Mouse (Mus musculus) cortical plate, adult 2 months (tissue): ENCODE data around the gene Chn2. TPM values are rescaled to one million over a fixed set of nuclear protein-coding genes. Genes with fewer than 3 reads are reported as not detected.

ENCODE experiments used
- H3K27ac ChIP-seq: fragments of 200-500 bp; 2 replicates; pipeline ENCODE4 v1.5.1; 2012; ENCODE audit warnings: low read length, control low read depth, inconsistent platforms; ENCODE audit not compliant: insufficient read depth
- H3K4me1 ChIP-seq: fragments of 200-500 bp; 2 replicates; pipeline ENCODE4 v1.6.1; 2011; ENCODE audit warnings: low read length; ENCODE audit not compliant: control insufficient read depth, insufficient read depth
- H3K4me3 ChIP-seq: fragments of 200-500 bp; 2 replicates; pipeline ENCODE4 v1.5.1; 2011; ENCODE audit warnings: mild to moderate bottlenecking, low read length, control low read depth; ENCODE audit not compliant: insufficient read depth
- CTCF ChIP-seq: fragments of 200-500 bp; IDR thresholded peaks from 2 replicates; pipeline ENCODE4 v1.5.1; 2011; ENCODE audit warnings: mild to moderate bottlenecking, control low read depth, low read length; ENCODE audit not compliant: insufficient read depth; ENCODE audit errors: extremely low read depth
- POLR2A ChIP-seq: fragments of 200-500 bp; IDR thresholded peaks from 2 replicates; pipeline ENCODE4 v1.6.1; 2011; ENCODE audit warnings: mild to moderate bottlenecking, low read length, control low read depth; ENCODE audit not compliant: insufficient read depth; ENCODE audit errors: extremely low read depth
- polyA plus RNA-seq: library from polyadenylated mRNA; depleted of rRNA; stranded (reverse); fragments of >200 nt; gene quantifications from 2 replicates; pipeline ENCODE4 v1.2.3, GENCODE M21; 2012

Gene Chn2
- polyA plus RNA-seq, 1 experiment, result 54.9 TPM

DNA sequence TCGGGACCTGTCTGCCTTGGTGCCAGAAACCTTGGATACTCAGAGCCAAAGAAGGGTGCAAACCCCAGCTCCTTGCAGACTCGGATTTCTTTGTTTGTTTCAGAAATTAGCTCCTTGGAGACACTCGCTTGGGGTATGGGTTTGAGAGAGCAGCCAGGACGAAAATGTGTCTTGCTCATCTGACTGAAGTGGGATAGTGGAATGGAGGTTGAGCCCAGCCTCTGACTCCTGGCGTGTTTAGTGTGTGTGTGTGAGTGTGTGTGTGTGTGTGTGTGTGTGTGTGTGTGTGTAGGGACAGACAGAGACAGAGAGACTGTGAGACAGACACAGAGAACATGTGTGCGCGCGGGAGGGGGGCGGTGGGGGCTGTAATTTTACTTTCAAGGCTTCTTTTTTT, 1.1 kb downstream of the Chn2 start:
- Histone ChIP-seq H3K4me1 (peaks cover 2% of the 10 kb centered on the region), H3K27ac (peak overlapping the region; percentile 27; the same call in 1 of the 2 replicates), H3K4me3 (peak overlapping the region; percentile 72)
- TF ChIP-seq POLR2A, result no peak
- no peak for TF ChIP-seq CTCF

DNA sequence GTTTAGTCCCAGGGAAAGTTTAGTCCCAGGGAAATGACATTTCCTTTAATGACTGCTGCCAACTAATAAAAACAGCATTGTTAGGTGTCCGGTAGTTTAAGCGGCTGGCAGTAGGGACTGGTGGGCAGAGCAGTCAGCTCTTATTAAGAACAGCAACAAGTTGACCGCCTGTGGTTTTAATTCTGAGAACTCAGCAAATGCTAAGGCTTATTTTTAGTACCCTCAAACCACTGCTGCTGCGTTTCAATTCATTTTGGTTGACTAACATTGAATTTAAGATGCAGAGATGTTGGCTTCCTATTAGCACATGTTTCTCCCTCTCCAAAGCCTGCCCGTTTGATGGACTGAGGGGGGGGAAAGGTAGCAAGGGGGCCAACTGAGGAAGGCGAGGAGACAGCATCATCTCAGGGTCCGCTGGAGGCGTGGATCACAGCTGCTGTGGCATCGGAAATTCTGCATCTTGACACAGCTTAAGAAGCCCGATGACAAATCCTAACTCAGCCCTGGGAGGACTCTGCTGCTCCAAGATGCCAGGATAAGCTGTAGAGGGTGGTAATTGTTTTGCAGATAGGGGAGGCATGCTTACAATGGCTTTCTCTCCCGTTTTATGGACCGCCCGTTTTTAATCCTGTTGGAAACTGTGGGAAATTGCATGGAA, 2.2 kb downstream of the Chn2 start:
- Histone ChIP-seq H3K27ac (no peak overlapping the region), H3K4me1 (peaks cover 2% of the 10 kb centered on the region), H3K4me3 (peak overlapping the region; percentile 72)
- TF ChIP-seq CTCF (no peak), POLR2A (no peak)

DNA sequence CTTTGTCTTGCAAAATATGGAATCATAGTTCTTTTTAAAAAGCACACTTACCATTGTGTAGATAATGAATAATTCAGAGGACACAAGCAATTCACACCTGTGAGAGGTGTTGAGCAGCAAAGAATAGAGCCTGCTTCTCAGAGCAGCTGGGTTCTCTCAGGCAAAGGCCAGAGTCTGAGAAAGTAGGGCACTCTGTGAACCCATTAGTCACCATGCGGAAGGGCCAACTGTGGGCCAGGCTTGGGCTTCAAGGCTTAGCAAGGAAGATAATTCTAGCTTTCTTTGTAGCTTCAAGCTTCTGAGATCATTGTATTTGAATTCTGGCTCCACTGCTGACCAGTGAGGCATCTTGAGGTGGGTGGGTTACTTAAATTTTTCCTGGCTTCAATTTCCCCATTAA, 2.8 kb downstream of the Chn2 start:
- H3K4me1 ChIP-seq, result peaks cover 2% of the 10 kb centered on the region
- H3K27ac ChIP-seq, result no peak overlapping the region
- TF ChIP-seq POLR2A, result no peak
- TF ChIP-seq CTCF, result no peak
- no peak overlapping the region; the same call in 1 of the 2 replicates for H3K4me3 ChIP-seq

DNA sequence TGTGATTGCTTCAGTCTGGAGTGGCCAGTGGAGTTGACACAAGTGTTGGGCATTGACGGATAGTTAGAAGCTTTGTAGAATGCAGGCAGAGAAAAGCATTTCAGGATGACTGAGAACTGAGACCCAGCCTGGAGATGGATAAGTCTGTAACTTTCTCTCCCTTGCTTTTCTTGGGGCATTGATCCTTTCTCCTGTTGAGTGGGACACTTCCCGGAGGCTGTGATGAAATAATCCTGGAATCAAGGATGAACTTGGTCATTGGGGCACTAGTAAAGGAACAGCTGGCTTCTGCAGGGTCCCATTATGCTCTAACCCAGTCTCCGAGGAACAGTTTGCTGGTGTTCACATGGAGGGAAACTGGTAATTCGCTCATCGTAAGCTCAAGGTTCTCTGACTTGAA, 4.2 kb downstream of the Chn2 start:
- H3K4me1 ChIP-seq, result peaks cover 2% of the 10 kb centered on the region
- no peak for TF ChIP-seq POLR2A
- H3K27ac ChIP-seq, result no peak overlapping the region
- no peak overlapping the region for H3K4me3 ChIP-seq

DNA sequence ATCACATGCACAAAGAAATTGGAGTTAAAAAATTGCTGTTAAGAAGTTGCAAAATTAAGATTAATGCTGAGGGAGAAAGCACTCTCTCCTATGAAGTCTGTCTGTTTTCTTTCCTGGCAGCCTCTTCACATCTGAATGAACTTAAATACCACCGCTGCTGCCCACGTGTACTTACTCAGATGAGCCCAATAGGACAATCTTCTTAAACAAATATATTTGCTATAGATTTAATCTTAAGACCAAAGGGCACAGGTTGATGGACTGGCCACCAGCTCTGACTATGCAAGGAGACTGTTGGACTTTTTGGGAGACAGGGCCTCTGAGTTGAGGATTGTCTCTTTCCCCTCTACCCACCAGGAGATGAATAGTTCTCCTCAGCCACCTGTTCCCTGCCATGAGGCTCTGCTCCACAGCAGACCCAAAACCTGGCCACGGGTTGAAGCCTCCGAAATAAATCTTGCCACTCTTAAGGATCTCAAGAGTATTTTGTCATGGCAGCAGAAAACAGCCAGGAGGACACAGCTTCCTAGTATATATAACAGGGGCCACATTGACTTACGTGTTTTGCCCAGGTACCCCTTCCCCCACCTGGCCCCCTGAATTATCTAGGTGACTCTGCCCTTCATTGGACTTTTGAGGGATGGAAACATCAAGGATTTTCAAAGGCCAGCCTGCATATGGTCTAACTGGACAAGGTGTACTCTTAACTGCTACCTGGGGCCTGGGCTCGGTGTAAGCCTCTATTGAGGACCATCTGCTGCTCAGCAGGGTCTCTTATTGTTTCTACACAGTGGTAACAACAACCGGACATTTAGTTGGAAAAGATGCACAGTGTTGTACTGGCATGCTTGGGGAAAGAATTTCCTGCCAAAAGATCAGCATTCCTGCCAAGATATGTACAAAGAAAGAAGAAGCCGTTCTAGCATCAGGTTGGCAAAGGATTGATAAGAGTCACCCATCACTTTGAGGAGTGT, 6.7 kb downstream of the Chn2 start:
- Histone ChIP-seq H3K27ac (no peak overlapping the region), H3K4me3 (no peak overlapping the region), H3K4me1 (peaks cover 2% of the 10 kb centered on the region)
- TF ChIP-seq POLR2A (no peak), CTCF (no peak)

DNA sequence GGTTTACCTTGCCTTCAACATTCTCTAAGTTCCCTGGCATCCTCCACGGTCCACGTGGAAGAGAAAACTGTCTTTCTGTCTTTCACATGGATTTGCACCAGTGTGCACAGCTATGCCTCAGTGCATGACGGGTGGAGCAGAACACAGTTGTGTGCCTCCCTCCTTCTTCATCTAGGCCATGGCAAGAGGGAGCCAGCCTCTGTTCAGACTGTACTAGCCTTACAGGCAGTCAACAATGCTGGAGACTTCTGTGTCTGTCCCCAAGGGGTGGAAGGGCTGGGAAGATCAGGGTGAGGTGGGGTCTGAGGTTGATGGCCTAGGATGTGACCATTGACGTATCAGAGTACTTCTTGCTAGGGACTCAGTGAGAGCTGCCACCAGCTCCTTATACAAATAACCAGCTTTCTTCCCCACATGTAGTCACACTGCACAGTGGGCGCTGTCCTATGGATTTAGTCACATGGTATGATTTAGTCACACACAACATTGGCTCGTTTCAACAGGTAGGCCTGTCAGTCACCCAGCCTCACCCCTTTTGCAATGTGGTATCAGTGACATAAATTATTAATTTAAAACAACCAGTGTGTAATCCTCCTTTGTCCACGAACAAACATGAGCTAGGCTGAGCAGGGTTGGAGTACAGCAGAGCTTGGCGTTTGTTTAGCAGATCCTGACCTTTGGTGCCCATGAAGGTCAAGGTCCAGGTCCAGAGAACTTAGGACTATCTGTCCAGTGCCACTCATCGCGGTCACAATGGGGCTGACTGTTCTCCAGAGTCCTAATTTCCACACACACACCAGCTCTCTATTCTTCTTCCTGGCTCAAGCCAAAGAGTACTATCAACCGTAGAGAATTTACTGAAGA, 7.8 kb downstream of the Chn2 start:
- TF ChIP-seq CTCF (no peak), POLR2A (no peak)
- H3K4me1 ChIP-seq, result no peaks in the 10 kb centered on the region
- H3K4me3 ChIP-seq, result no peak overlapping the region
- no peak overlapping the region for H3K27ac ChIP-seq

DNA sequence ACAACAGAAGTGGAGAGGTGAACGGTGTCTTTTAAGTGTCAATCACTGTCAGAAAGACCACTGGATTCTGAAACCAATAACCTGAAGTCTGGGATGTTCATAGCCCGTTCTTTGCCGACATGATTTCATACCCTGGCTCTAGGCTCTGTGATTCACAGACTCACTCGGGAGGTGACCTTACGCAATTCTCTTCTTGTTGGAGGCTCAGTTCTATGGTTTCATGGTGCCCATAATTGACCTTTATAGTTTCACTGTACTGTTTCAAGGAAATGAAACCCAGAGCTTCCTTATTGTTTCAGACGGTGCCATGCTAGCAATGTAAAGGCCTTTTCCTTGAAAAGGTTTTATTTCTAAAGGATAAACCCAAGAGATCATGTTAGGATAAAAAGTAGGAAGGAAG, 9.4 kb downstream of the Chn2 start:
- no peak overlapping the region for H3K27ac ChIP-seq
- no peak overlapping the region for H3K4me3 ChIP-seq
- peaks cover 2% of the 10 kb centered on the region; the same call in 1 of the 2 replicates for H3K4me1 ChIP-seq
- TF ChIP-seq POLR2A (no peak), CTCF (no peak)

DNA sequence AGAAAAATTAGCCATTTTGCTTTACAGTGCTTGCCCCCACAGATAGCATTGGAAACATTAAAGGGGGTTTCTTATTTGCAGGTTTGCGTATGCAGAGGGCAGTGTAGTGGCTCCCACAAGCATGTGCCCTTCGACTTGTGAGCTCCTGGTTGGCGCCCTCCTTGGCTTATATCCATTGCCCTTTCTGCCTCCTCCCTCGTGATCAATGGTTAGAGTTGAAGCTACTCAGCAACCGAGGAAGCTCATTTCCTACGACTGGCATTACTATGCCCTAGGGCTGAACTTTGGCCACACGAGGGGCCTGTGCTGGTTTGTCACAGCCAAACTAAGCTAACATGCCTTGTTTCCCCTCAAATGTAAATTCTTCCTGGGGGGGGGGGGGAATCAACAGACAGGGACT, 11.8 kb downstream of the Chn2 start:
- Histone ChIP-seq H3K27ac (no peak overlapping the region), H3K4me1 (peaks cover 3% of the 10 kb centered on the region; the same call in 1 of the 2 replicates), H3K4me3 (no peak overlapping the region)
- TF ChIP-seq CTCF (no peak), POLR2A (no peak)

DNA sequence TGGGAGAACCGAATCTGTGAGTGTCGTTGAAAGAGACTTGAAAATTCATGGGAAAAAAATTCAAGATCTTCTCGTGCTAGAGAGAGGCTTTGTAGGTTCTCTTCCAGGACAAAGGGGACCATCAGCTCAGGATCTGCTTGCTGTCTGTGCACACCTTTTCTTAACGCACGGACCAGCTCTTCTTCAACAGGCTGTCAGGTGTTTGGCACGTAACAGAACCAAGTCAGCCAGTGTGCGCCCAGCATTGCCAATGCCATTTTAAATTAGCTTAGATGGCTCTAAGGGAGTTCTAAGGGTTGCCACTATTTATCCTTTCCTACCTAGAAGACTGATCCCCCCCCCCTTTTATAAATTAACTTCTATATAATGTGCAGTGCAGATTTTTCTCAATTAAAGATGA, 12.8 kb downstream of the Chn2 start:
- TF ChIP-seq POLR2A, result no peak
- TF ChIP-seq CTCF, result no peak
- H3K4me1 ChIP-seq, result peaks cover 7% of the 10 kb centered on the region; the same call in 1 of the 2 replicates
- H3K27ac ChIP-seq, result no peak overlapping the region
- no peak overlapping the region for H3K4me3 ChIP-seq
